Mouse (Mus musculus) lung, adult 18-20 months (tissue): ENCODE results near the gene Pde10a.
A peak's percentile ranks its signal among the peaks of the same experiment; 100 is the strongest.

ENCODE experiments used
- DNase-seq, 2 experiments: peaks; one replicate each; pipeline ENCODE4 v3.0.0; 2022; ENCODE audit warnings: mixed read lengths in 2 of 2

Gene Pde10a

GRCm38 (mm10) chr17:8592427-8593277 is 67.5 kb downstream of the Pde10a start:
- DNase-seq = peak; percentile 15 to 39

DNA sequence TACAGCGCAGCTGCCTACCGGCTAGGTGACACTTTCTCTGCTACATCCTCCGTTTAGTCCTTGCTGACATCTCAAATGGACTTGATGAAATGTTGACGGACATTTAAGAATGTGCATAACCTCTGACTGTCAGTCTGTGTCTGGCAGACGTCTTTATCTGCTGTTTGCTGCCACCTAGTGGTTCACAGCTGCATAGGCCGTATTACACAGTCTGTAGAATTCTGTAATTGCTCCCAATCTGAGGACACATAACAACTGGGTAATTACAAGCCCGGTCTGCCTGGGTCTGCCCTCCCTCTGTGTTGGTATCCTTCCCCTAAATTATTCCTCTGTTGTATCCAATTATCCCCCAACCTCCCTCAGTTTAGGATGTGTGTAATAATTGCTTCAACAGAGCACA is 72.6 kb downstream of the Pde10a start:
- DNase-seq = peak; percentile 21 to 27

DNA sequence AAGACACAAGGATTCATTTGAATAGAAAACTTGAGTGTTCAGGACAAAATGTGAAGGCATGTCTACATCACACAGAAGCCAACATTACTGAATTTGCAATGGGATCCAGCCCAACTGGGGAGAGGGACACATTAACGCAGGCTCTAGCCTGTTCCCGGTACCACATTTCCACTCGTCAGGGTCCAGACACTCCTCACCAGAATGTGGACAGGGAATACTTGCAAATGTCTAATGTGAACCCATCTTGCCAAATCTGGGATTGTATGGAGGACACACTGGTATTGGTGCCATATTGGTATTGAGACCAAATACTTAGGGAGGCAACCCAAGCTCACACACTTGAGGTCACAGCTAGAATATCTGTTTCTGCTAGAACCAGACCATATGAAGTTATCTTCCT is 77.8 kb downstream of the Pde10a start:
- DNase-seq = no peak

- DNase-seq = no peak
Observed at GRCm38 (mm10) chr17:8605921-8606320, 80.7 kb downstream of the Pde10a start.

DNA sequence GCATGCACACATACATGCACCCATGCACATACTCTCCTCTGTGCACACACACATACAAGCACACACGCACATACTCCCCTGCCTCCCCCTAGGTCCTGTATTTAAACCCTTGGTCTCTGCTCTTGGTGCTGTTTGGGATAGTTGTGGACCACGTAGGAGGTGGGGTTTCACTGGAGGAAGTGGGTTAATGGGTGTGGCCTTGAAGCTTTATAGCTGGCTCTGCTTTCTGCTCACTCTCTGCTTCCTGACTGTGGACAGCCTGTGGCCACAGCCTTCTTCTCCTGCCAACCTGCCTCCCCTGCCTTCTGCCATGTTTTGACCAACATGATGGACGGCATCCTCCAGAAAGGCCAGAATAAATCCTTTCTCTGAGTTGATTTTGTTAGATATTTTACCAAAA is 81.5 kb downstream of the Pde10a start:
- no peak for DNase-seq

- DNase-seq = no peak
Observed at GRCm38 (mm10) chr17:8611916-8612315, 86.7 kb downstream of the Pde10a start.

DNA sequence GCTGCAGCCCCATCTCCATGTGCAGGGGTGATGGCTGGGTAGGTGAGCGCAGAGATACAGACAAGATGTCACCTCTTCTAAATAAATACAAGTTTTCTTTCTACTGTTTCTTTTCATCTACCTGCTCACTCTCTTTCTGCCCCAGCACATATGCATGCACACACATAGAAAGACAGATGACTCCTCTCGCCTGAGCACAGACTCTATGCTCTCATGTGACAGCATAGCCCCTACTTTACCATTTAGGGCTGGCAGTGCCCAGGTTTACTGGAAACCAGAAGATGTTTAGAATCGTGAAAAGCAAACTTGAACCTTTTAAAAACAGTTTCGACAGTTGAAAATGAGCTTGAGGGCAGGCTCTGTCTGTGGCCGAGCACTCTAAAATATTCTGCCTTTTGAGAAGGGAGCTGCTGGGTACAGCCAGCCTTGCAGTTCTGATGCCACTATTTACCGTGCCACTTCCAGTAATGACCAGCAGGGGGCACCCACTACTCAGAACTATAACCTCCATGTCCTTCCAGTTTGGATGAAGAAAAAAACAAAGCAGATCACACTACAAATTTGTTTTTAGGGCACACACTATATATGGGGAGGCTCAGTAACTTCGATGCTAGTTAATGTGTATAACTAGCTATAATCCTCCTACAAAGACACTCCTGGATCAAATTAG is 88.8 kb downstream of the Pde10a start:
- peak; percentile 54 for DNase-seq

DNA sequence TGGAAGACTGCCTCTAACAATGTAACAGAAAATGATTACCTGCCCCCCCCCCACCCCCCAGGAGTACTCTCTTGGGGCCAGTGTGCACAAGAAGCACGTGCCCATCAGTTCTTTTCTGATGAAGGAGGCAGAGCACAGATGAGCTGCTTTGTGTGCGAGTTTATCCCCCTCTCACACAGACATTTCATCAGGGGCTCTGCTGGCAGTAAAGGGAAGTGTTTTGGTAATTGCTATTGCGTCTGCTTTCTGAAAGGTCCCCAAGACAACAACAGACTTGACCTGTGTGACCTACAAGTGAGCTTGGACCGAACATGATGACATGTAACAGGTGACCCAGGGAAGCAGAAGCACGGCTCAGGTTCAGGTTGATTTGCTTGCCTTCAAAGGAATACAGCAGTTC is 95.2 kb downstream of the Pde10a start:
- no peak for DNase-seq

DNA sequence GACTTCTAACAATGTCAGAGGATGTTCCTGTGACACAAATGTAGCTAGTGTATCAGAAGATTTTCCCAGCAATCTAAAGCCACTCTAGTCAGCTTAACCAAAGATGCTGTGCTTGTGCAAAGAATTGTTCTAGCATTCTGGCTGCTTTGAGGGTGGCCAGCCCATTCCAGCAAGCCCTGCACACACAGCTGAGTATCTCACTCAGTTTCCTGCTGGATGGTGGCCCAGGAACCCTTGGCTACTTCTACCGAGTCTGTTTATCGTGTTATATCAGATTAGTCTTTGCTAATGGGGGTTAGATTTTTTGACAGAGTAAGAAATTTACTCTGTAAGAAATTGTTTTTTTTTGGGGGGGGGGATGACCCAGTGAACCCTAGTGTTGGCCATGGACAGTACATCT is 95.9 kb downstream of the Pde10a start:
- no peak for DNase-seq

GRCm38 (mm10) chr17:8621906-8622305 is 96.7 kb downstream of the Pde10a start:
- no peak for DNase-seq

DNA sequence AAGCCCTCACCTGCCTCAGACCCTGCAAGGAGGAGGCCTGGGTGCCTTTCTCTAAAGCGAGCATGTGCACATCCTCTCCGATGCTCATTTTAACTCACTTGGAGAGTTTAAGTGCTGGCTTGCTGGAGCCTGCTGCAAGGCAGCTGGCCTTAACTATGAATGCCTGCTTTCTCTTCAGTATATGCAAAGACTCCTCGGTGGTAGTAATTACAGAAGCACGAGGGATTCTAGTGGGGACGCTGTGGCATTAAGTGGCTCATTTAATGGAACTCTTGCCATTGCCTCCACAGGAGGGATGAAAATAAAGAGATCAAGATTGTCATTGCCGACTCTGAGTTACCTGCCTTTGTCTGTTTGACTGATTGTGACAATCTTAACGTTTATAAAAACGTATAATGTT is 101.2 kb downstream of the Pde10a start:
- DNase-seq = no peak

GRCm38 (mm10) chr17:8631701-8632100 is 106.5 kb downstream of the Pde10a start:
- DNase-seq = no peak

DNA sequence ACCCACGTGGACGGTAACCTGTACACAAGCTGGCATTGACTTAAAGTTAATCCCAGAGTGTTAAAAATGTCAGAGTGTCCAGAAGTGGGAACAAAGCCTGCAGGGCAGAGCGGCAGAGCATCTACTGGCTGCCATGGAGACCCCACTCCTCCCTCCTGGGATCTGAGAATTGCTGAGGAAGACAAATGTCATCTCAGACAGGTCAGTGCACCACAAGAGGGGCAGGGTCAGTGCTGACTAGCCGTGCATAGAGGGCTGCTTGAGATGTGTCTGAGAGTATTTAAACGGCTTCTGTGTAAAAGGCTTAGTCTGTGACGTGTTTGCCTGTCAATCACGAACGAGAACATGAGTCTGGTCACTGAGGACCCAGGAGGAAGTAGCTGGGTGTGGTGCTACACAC is 108.4 kb downstream of the Pde10a start:
- DNase-seq = no peak

DNA sequence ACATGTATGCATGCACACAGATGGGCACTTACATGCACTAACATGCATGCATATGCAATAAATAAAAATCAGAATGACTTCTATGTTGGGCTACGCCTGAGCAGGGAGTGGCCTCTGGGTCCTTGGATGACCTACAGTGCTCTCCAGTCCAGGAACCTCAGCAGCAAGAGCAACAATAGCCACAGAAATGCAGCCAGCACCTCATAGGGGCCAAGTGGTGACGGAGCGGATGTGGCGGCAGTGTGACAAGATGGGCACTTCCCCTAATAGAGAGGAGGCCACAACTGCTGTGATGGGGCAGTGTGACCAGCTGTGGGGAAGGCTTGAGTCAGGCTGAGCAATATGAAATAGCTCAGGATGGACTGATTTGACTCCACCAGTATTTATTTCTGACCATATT is 109.3 kb downstream of the Pde10a start:
- DNase-seq = no peak

GRCm38 (mm10) chr17:8636231-8636630 is 111.1 kb downstream of the Pde10a start:
- DNase-seq = no peak

GRCm38 (mm10) chr17:8636691-8637090 is 111.5 kb downstream of the Pde10a start:
- no peak for DNase-seq

- DNase-seq = no peak
Observed at GRCm38 (mm10) chr17:8637181-8637580, 112.0 kb downstream of the Pde10a start.

DNA sequence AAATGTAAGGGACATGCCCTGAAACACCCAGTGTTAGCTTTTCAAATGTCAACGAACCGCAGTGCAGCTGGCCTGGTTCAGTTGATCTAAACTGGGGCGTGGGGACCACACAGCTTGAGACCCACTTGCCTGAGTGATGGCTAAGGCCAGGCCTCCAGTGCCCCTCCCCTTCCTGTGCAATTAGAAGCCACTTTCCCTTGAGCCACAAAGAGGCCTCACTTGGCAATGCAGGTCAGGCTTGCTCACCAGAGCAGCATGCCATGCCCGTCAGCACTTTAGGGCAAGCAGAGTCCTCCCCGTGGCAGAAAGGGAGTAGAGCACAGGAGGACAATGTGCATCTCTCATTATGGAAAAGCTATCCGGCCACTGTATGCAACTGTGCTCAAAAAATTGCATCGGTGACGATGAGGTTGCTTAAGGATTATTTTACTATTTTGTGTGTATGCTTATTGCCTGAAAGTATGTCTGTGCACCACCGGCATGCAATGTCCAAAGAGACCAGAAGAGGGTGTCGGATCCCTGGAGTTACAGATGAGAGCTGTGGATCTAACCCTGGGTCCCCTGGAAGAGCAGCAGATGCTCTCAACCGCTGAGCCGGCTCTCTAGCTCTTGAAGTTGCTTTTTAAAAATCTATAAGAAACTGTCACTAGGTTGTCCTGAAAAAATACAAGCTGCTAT is 114.7 kb downstream of the Pde10a start:
- no peak for DNase-seq

GRCm38 (mm10) chr17:8640741-8641480 is 115.7 kb downstream of the Pde10a start:
- no peak for DNase-seq

DNA sequence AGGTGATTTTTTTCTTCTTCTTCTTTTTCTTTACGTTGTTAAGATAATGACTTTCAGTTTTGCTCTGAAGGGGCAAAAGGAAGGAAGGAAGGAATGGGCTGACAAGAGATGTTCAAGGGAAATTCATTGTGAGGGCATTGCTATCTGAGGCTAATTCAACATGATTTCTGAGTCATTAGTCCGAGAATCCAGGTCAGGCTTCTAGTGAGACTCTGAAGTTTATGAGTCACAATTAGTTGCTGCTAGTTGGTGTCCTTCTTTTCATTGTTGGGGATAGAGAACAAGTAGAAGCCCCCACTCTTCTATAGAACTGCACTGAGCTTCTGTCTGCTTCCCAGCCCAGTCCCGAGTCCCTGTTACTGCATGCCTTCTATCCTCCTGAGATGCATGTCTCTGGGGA is 116.3 kb downstream of the Pde10a start:
- no peak for DNase-seq

- DNase-seq = no peak
Observed at GRCm38 (mm10) chr17:8642356-8642755, 117.2 kb downstream of the Pde10a start.

GRCm38 (mm10) chr17:8647372-8647871 is 122.2 kb downstream of the Pde10a start:
- peak in 1 of 2 experiments; percentile 8 for DNase-seq

GRCm38 (mm10) chr17:8648310-8648709 is 123.1 kb downstream of the Pde10a start:
- no peak for DNase-seq
